Mouse (Mus musculus) embryo, embryonic 11 days (tissue): ENCODE results near the gene Iqcf5.

Experiments used
- DNase-seq: peaks from one replicate; pipeline ENCODE4 v3.0.0-alpha.2; 2015

Iqcf5 gene

GRCm38 (mm10) chr9:106514273-106514672, at the start of gene Iqcf5:
Gene Iqcf5, plus strand, starts transcription at chr9:106514573.
- DNase-seq: no peak

GRCm38 (mm10) chr9:106464751-106465541, 49.4 kb upstream of the Iqcf5 start:
- peak; percentile 91 for DNase-seq

- DNase-seq: no peak
Measured at GRCm38 (mm10) chr9:106465571-106466200, 48.7 kb upstream of the Iqcf5 start, which contains the start of gene Gpr62. Gene Gpr62, minus strand, starts transcription at chr9:106465938.

- no peak for DNase-seq
Measured at GRCm38 (mm10) chr9:106466721-106467120, 47.7 kb upstream of the Iqcf5 start.

GRCm38 (mm10) chr9:106467746-106468145, 46.6 kb upstream of the Iqcf5 start:
- no peak for DNase-seq

- no peak for DNase-seq
Measured at GRCm38 (mm10) chr9:106469317-106469716, 45.1 kb upstream of the Iqcf5 start.

- DNase-seq: no peak
Measured at GRCm38 (mm10) chr9:106469776-106470175, 44.6 kb upstream of the Iqcf5 start.

GRCm38 (mm10) chr9:106470991-106471750, 43.2 kb upstream of the Iqcf5 start:
- no peak for DNase-seq

- peak; percentile 63 for DNase-seq
Measured at GRCm38 (mm10) chr9:106471892-106472291, 42.5 kb upstream of the Iqcf5 start.

GRCm38 (mm10) chr9:106472321-106472720, 42.1 kb upstream of the Iqcf5 start:
- DNase-seq: no peak

GRCm38 (mm10) chr9:106473081-106473752, 41.2 kb upstream of the Iqcf5 start:
- DNase-seq: no peak

GRCm38 (mm10) chr9:106473753-106474105, 40.6 kb upstream of the Iqcf5 start:
- no peak for DNase-seq

GRCm38 (mm10) chr9:106474456-106474855, 39.9 kb upstream of the Iqcf5 start:
- DNase-seq: peak; percentile 79

GRCm38 (mm10) chr9:106475046-106475445, 39.3 kb upstream of the Iqcf5 start:
- DNase-seq: no peak

- DNase-seq: no peak
Measured at GRCm38 (mm10) chr9:106475663-106476001, 38.7 kb upstream of the Iqcf5 start, which contains the start of gene Rrp9. Gene Rrp9, plus strand, starts transcription at chr9:106475963.

- no peak for DNase-seq
Measured at GRCm38 (mm10) chr9:106476002-106476923, 38.1 kb upstream of the Iqcf5 start.

- peak; percentile 100 for DNase-seq
Measured at GRCm38 (mm10) chr9:106476924-106477484, 37.4 kb upstream of the Iqcf5 start, which contains the start of gene Parp3. Gene Parp3, minus strand, starts transcription at chr9:106476949.

- DNase-seq: no peak
Measured at GRCm38 (mm10) chr9:106477649-106478048, 36.7 kb upstream of the Iqcf5 start.

- no peak for DNase-seq
Measured at GRCm38 (mm10) chr9:106478101-106478500, 36.3 kb upstream of the Iqcf5 start.

- DNase-seq: no peak
Measured at GRCm38 (mm10) chr9:106480541-106480940, 33.8 kb upstream of the Iqcf5 start.

GRCm38 (mm10) chr9:106481075-106481474, 33.3 kb upstream of the Iqcf5 start:
- no peak for DNase-seq
